Mouse (Mus musculus) midbrain, embryonic 10.5 days (tissue): ENCODE measurements around the gene Hmga1b. TPM values are rescaled to one million over a fixed set of nuclear protein-coding genes. Genes with fewer than 3 reads are reported as not detected.
"Not testable (repeated sequence)": the region's sequence is repeated elsewhere in the genome, so short reads cannot be mapped to it uniquely, and the experiment has no call there.

Experiments used
- DNase-seq: peaks from one replicate; pipeline ENCODE4 v3.0.0-alpha.2; 2017; ENCODE audit warnings: low spot score
- H3K27ac ChIP-seq: fragments of 300-500 bp; sonication (generic); replicated peaks from 2 replicates; pipeline ENCODE4 v1.5.1; 2016; ENCODE audit warnings: mild to moderate bottlenecking
- H3K27me3 ChIP-seq: fragments of 300-500 bp; sonication (generic); 2 replicates; pipeline ENCODE4 v1.6.1; 2016; ENCODE audit warnings: low read depth, mild to moderate bottlenecking; ENCODE audit not compliant: poor library complexity, severe bottlenecking
- H3K36me3 ChIP-seq: fragments of 300-500 bp; sonication (generic); 2 replicates; pipeline ENCODE4 v1.6.1; 2016; ENCODE audit warnings: mild to moderate bottlenecking, moderate library complexity
- H3K4me1 ChIP-seq: fragments of 300-500 bp; sonication (generic); 2 replicates; pipeline ENCODE4 v1.6.1; 2016
- H3K4me3 ChIP-seq: fragments of 300-500 bp; sonication (generic); 2 replicates; pipeline ENCODE4 v1.5.1; 2016; ENCODE audit warnings: mild to moderate bottlenecking, moderate library complexity
- H3K9me3 ChIP-seq: fragments of 300-500 bp; sonication (generic); replicated peaks from 2 replicates; pipeline ENCODE4 v1.6.1; 2016; ENCODE audit warnings: mild to moderate bottlenecking
- WGBS: fragments of 180-500 bp; shearing (Covaris S2); methylation state at CpG from one replicate; pipeline ENCODE4 v1.1.7; 2016; 5-methylcytosine and 5-hydroxymethylcytosine counted together
- polyA plus RNA-seq: library from polyadenylated mRNA; unstranded; fragments of >200 nt; fragmentation: Nextera tagmentation; extraction: Ambion mirVana; gene quantifications from 2 replicates; pipeline ENCODE4 v1.2.1, GENCODE M21; 2016

Hmga1b gene
- polyA plus RNA-seq, 1 experiment from 2014 or later: 12.9 TPM

DNA sequence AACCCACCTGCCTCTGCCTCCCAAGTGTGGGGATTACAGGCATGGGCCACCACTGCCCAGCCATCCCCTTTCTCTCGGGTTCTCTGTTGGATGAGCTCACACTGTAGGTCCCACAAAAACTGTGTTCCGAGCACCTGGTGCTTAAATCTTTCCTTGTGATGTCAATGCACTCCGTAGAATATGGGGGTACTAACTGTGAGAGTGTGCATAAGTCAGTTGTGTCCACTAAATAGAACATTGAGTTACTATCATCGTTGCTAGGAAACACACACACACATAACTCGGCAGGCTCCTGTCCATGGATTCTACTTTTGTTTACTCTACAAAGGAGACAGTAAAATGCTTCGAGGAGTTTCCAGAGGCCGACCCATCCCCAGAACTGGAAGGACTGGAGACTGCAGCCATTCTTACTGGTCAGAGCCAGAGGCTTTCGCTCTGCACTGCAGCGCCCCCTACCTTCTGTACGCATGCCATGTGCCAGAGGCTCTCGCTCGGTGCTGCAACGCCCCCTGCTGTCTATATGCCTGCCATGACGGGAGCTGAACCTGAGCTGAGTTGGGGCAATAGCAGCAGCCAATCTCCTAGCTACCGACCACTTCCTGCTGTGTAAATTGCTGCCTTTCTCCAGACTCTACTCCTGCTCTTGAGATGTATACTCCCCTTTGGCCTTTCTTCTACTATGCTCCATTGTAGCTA is 13.3 kb downstream of the Hmga1b start:
- 32% methylated on average over 15 of the region's 15 CpGs for WGBS
- Histone ChIP-seq H3K4me1 (peaks cover 15% of the 10 kb centered on the region), H3K4me3 (no peak overlapping the region), H3K27ac (no peak overlapping the region), H3K27me3 (no peaks in the 10 kb centered on the region), H3K36me3 (peaks cover 9% of the 10 kb centered on the region), H3K9me3 (no peaks in the 10 kb centered on the region)
- DNase-seq: peak; percentile 92

DNA sequence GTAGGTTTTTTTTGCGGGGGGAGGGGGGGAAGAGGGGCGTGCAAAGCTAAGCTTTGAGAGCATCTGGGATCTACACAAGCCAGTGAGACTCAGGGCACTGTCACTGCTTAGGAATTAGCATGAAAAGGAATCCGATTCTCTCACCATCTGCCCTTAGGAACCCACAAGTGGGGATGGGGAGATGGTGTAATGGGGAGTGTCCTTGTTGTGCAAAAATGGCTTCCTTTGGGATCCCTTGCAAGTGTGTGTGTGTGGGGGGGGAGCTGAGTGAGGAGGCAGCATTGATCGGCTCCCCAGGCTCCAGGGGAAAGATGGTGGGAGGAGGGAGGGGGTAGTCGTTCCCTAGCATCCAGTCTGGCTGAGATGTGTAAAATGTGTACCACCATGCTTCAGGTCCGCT is 14.5 kb downstream of the Hmga1b start:
- Histone ChIP-seq H3K4me3 (no peak overlapping the region), H3K4me1 (peaks cover 15% of the 10 kb centered on the region), H3K9me3 (no peaks in the 10 kb centered on the region), H3K27me3 (no peaks in the 10 kb centered on the region; the same call in 1 of the 2 replicates), H3K27ac (no peak overlapping the region), H3K36me3 (peaks cover 18% of the 10 kb centered on the region)
- no peak for DNase-seq
- 38% methylated on average over 6 of the region's 6 CpGs for WGBS

DNA sequence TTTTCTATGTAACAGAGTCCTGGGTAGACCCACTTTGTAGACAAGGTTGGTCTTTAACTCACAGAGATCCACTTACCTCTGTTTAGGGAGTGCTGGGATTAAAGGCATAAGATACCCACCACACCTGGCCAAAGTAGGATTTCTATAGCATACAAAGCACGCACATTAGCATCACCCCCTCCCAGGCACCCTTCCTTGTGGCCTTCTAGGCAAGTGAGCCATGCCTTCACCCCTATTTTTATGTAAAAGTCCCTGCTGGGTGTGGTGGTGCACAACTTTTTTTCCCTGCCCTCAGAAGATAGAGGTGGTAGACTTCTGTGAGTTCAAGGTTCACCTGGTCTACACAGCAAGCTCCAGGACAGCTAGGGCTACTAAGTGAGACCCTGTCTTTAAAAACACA is 17.3 kb downstream of the Hmga1b start:
- H3K4me3 ChIP-seq: no peak overlapping the region
- no peaks in the 10 kb centered on the region for H3K9me3 ChIP-seq
- WGBS: 83% methylated on average over 1 of the region's 1 CpGs
- DNase-seq: no peak
- peaks cover 33% of the 10 kb centered on the region for H3K4me1 ChIP-seq
- H3K27ac ChIP-seq: no peak overlapping the region
- peaks cover 25% of the 10 kb centered on the region for H3K36me3 ChIP-seq
- H3K27me3 ChIP-seq: peaks cover 11% of the 10 kb centered on the region

DNA sequence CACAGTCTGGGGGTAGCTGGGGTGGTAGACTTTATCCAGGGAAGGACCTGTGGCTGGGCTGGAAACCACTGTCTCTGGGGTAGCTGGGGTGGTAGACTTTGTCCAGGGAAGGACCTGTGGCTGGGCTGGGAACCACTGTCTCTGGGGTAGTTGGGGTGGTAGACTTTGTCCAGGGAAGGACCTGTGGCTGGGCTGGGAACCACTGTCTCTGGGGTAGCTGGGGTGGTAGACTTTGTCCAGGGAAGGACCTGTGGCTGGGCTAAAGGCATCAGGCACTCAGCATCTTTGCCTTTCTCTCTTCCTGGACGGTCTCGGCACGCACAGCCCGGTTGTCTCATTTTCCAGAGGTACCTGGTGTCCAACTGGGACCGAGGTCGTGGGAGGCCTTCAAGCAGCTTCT is 18.8 kb downstream of the Hmga1b start:
- H3K4me3 ChIP-seq: not testable (repeated sequence)
- H3K36me3 ChIP-seq: peaks cover 39% of the 10 kb centered on the region
- WGBS: 93% methylated on average over 6 of the region's 6 CpGs

DNA sequence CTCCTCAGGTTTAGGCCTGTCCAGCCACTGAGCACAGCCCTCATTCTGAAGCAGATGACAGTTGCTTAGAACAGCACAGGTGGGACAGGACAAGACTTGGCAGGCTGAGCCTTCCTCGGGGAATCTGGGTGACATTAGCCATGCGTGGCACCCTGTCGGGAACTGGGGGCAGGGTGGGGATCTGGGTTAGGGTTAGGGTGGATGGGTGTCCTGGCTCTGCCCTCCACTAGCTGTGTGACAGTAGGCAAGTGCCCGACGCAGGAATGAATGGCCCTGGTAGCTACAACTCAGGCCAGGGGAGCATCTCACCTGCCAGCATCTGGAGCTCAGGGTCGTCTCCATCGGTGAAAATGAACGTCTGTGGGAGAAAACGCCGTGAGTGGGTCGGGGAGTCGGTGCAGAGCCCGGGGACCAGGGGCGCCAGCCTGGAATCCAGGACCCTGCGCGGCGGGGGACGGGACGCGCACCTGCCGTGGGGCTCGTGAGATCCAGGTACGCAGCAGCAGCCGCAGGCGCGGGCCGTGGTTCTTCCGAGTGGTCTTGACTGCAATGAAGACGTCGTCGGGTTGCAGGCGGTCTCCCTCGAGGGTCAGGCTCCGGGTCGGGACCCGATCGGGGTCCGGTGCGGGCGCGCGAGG is 21.0 kb downstream of the Hmga1b start:
- Histone ChIP-seq H3K27me3 (peaks cover 11% of the 10 kb centered on the region), H3K27ac (peak overlapping the region; percentile 88), H3K36me3 (peaks cover 60% of the 10 kb centered on the region), H3K4me1 (peaks cover 30% of the 10 kb centered on the region), H3K4me3 (peak overlapping the region; percentile 100), H3K9me3 (no peaks in the 10 kb centered on the region)
- no peak for DNase-seq
- WGBS: 3% methylated on average over 42 of the region's 42 CpGs

More for the DNA sequence above, 18.8 kb downstream of the Hmga1b start:
- not testable (repeated sequence) for H3K9me3 ChIP-seq, DNase-seq, H3K27ac ChIP-seq
- H3K4me1 ChIP-seq: peaks cover 40% of the 10 kb centered on the region
- H3K27me3 ChIP-seq: peaks cover 11% of the 10 kb centered on the region

DNA sequence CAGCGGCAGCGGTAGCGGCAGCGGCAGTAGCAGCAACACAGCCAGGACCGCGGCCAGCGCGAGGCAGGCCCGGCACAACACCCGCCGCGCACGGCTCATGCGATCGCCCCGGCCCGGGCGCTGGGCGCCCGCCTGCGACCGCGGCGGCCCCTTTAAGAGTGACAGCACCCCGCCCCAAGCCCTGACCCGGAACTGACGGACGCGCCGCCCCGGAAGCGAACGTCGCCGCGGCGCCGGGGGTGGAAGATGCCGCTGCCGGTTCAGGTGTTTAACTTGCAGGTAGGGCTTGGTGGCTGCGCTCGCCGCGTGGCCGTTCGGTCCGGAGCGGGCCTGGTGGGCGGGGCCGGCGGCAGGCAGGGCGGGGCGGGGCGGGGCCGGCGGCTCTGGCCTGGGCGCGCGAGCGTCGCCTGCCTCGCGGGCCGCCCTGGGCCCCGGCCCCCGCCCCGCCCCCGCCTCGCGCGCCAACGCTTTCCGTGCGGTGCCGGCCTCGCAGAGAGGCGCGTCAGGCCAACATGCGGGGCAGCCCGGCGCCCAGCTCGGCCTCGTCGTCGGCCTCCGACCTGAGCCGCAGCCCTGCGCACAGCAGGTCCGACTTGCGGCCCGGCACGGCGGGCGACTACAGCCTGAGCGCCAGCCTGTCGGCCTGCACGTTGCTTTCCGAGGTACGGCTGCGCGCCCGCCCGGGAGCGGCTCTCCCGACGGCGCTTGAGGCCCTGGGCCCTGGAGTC is 21.6 kb downstream of the Hmga1b start, which contains the start of the genes Rfng and Gps1:
Gene Rfng, minus strand, starts transcription at position 144 of the 728 bp plus-strand sequence.
Gene Gps1, plus strand, starts transcription at position 209 of the 728 bp plus-strand sequence.
- Histone ChIP-seq H3K27ac (peak within 1 kb of the TSS; percentile 88), H3K27me3 (peaks cover 11% of the 10 kb centered on the region), H3K9me3 (no peaks in the 10 kb centered on the region), H3K4me1 (peaks cover 30% of the 10 kb centered on the region), H3K4me3 (peak within 1 kb of the TSS; percentile 100), H3K36me3 (peaks cover 66% of the 10 kb centered on the region)
- under 1% methylated on average over 107 of the region's 107 CpGs for WGBS
- peak; percentile 85 for DNase-seq

DNA sequence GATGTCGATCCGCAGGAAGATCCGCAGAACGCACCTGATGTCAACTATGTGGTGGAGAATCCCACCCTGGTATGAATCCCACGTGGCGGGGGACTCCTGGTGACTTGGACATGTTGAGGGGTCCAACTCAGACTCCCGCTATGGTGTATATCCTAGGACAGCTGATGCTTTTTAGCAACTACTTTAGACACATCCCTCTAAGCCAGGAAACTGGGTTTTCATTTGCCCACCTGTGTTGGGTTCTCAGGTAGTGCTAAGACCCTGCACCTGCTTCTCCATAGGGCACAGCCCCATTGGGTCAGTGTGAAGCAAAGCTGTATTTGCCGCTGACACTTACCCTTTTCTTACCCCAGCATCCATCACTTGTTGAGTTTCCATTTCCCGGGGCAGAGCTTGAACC is 22.6 kb downstream of the Hmga1b start:
- H3K4me1 ChIP-seq: peaks cover 30% of the 10 kb centered on the region
- DNase-seq: no peak
- H3K27me3 ChIP-seq: peaks cover 11% of the 10 kb centered on the region
- H3K27ac ChIP-seq: peak overlapping the region; percentile 88
- no peaks in the 10 kb centered on the region for H3K9me3 ChIP-seq
- peak overlapping the region; percentile 100 for H3K4me3 ChIP-seq
- 41% methylated on average over 9 of the region's 9 CpGs for WGBS
- peaks cover 74% of the 10 kb centered on the region for H3K36me3 ChIP-seq

DNA sequence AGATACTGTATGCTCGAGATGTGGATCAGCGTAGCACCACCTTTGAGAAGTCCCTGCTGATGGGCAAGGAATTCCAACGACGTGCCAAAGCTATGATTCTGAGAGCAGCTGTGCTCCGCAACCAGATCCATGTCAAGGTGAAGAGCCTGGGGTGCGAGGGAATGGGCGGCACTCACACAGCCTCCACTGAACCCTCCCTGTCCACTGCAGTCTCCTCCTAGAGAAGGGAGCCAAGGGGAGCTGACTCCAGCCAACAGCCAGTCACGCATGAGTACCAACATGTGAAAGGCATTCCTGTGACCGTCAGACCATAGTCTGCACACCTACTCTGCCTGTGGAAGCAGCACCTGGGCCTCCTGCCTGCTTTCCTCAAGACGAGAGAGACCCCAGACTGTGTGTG is 25.9 kb downstream of the Hmga1b start:
- not testable (repeated sequence) for H3K27ac ChIP-seq, H3K27me3 ChIP-seq, H3K4me3 ChIP-seq, H3K9me3 ChIP-seq, DNase-seq
- peaks cover 21% of the 10 kb centered on the region for H3K4me1 ChIP-seq
- 91% methylated on average over 9 of the region's 10 CpGs for WGBS
- peaks cover 83% of the 10 kb centered on the region for H3K36me3 ChIP-seq

DNA sequence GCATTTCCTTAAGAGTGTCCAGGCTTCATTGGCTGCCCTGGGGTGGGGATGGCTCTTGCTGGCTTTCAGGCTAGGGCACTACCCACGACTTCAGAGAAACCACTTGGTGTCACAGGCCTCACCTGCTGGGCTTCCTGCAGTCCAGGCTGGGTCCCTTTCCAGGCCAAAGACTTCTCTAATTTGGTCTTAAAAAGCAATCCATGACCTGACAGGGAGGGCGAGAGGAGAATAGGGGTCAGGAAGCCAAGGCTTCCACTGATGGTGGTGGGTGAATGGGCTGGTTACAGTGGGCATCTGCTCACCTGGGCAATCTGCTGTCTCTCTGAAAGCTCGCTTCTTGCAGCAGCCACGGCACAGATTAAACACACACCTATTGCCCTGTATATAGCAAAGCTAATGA is 26.8 kb downstream of the Hmga1b start:
- Histone ChIP-seq H3K27ac (no peak overlapping the region), H3K27me3 (no peaks in the 10 kb centered on the region), H3K4me3 (no peak overlapping the region), H3K4me1 (peaks cover 19% of the 10 kb centered on the region), H3K9me3 (no peaks in the 10 kb centered on the region), H3K36me3 (peaks cover 92% of the 10 kb centered on the region)
- WGBS: 87% methylated on average over 4 of the region's 4 CpGs
- no peak for DNase-seq

DNA sequence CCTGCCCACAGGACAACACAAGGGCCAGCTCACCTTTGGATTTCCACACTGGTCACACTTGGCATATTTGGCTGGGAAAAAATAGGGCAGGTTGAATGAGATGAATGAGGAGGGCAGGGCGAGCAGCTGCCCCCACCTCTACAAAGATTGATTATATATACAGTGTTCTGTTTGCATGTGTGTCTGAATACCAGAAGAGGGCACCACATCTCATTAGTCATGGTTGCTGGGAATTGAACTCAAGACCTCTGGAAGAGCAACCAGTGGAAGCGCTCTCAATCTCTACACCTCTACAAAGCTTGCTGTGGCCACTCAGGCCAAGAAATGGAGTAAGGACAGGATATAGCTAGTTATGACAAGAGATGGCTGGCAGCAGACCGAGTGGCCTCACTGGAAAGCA is 27.2 kb downstream of the Hmga1b start:
- DNase-seq: no peak
- Histone ChIP-seq H3K9me3 (no peaks in the 10 kb centered on the region), H3K4me1 (peaks cover 20% of the 10 kb centered on the region), H3K27me3 (no peaks in the 10 kb centered on the region), H3K4me3 (no peak overlapping the region), H3K27ac (no peak overlapping the region), H3K36me3 (peaks cover 96% of the 10 kb centered on the region)
- whole genome bisulfite sequencing: 96% methylated on average over 3 of the region's 3 CpGs

DNA sequence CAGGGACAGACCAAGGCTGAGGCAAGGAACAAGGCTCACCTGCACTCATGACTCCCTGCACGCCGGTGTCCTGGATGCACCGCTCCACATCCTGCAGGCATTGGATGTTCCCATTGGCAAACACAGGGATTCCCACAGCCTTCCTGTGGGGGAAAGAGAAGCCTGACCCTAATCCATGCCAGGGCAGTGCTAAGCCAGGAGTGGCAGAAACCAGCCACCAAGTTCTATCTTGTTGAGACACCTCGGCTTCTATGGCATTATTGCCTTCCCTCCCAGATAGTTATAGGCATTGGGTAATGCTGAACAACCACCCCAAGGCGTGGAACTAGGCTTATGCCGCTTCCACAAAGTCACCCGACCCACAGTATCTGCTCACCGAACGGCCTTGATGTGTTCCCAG is 30.1 kb downstream of the Hmga1b start:
- Histone ChIP-seq H3K27ac (no peak overlapping the region), H3K4me3 (no peak overlapping the region), H3K4me1 (peaks cover 26% of the 10 kb centered on the region), H3K9me3 (no peaks in the 10 kb centered on the region), H3K27me3 (no peaks in the 10 kb centered on the region), H3K36me3 (peaks cover 71% of the 10 kb centered on the region)
- 91% methylated on average over 9 of the region's 9 CpGs for WGBS
- no peak for DNase-seq

DNA sequence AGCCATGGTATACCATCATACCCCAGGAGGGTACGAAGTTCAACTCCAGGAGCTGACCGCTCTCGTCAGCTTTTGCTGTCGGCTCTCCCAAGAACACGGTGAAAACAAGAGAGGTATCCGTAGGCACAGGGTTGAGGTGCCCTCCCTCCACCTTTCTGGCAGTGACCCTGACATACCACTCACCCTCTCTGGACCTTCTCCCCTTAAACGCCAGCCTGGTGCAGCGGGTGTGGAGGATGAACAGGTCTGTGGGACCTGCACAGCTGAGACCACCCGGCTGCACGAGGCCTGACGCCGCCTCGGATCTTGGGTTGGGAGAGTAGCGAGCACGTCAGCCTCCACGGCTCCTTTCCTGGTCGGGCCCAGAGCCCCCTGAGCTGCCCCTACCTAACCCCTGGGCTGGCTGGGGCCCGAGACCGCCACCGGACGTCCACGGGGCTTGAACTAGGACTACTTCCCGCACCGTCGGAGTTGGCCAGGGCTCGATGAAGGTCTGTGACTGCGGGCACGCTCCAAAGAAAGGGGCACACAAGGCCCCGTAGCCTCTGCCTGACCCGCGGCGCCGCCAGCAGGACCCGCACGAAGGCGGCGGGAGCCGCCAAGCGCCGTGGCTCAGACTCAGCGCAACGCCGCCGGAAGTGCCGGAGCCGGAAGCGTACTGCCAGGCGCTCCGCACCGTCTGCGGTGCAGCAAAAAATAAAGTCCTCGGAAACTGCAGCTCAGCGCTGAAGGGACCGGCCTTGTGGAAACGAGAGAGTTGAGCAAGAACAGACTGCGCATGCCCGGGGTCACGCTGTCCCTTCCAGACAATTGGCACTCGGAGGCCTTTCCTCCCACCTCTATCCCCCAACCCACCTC is 33.4 kb downstream of the Hmga1b start, which contains the start of gene Dus1l:
Gene Dus1l, minus strand, starts transcription at position 648 of the 858 bp plus-strand sequence.
- Histone ChIP-seq H3K27me3 (no peaks in the 10 kb centered on the region), H3K4me1 (peaks cover 37% of the 10 kb centered on the region), H3K4me3 (peak within 1 kb of the TSS; percentile 86), H3K36me3 (peaks cover 39% of the 10 kb centered on the region), H3K27ac (peak within 1 kb of the TSS; percentile 87), H3K9me3 (no peaks in the 10 kb centered on the region)
- WGBS: 2% methylated on average over 59 of the region's 59 CpGs
- peak; percentile 97 for DNase-seq
